ENCODE assay signal across 12 mouse cellular contexts in the genomic region with DNA sequence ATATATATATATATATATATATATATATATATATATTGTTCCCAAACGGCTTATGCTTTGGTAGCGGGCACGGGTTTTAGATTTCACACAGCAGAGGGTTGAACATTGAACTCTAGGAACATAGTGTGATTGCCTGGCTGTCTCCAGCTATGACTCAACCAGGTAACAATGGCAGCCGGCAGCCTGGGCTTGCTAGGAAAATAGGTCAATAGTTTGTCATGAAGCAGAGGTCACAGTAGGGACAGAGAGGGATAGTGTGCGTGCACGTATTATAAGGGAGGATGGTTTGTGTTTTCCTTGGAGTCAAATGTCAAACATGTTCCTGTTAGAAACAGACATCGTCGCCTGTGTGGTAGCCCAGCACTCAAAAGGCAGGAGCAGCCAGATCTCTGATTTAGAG.
DNase-seq lines count a peak whose midpoint lies in the region; ATAC-seq lines count a peak whose summit lies in the region.
"Had no signal": no experiment of that assay in that cellular context is flagged by ENCODE, and none has a peak within 500 bp of the region (broad histone marks: within the 10 kb centered on the region; RNA-seq: fewer than 3 reads in every experiment).

No protein-coding gene starts in this region.

- peaks cover 4 to 9% of the 10 kb centered on the region in 2 experiments; a peak in 3 of 4 replicates for H3K4me1 ChIP-seq in heart, embryonic 14.5 days (ENCODE audit: control insufficient read depth in 2 of 2, insufficient read depth in 2 of 2, low read length in 2 of 2)
- H3K4me1 ChIP-seq in liver, embryonic 13.5 days (replicated peaks), result peaks cover 38% of the 10 kb centered on the region
- H3K4me1 ChIP-seq: embryonic facial prominence, embryonic 15.5 days had no signal

- no peak for DNase-seq in heart, adult 11 months
- peak; percentile 7 for DNase-seq in NIH3T3 (ENCODE audit: low read depth)
- DNase-seq in embryo, embryonic 10.5 days (ENCODE audit: low spot score), result peak; percentile 53
- no peak for DNase-seq in liver, embryonic 13.5 days
- DNase-seq in layer of hippocampus, postnatal 36 days, result no peak
- DNase-seq in ovary, postnatal 10 days (ENCODE audit: low spot score), result no peak
- DNase-seq in thymus, postnatal 25 days, result no peak
- DNase-seq: right cerebral cortex, postnatal 25 days had no signal

- H3K27ac ChIP-seq in heart, embryonic 14.5 days (replicated peaks in 1 of 2; ENCODE audit: control insufficient read depth in 1 of 2, insufficient read depth in 1 of 2, low read depth in 2 of 2, low read length in 2 of 2), result peak overlapping the region in 1 of 2 experiments; percentile 29; a peak in 2 of 4 replicates
- 0 out of 2 replicates have a peak overlapping the region, but pooled peaks have one; percentile 45 for H3K27ac ChIP-seq in liver, embryonic 13.5 days
- H3K27ac ChIP-seq: embryonic facial prominence, embryonic 15.5 days; layer of hippocampus, adult 2 months had no signal

- no peaks in the 10 kb centered on the region for H3K27me3 ChIP-seq in heart, embryonic 14.5 days (ENCODE audit: control insufficient read depth, insufficient read depth, low read length)
- no peaks in the 10 kb centered on the region for H3K27me3 ChIP-seq in liver, embryonic 13.5 days
- H3K27me3 ChIP-seq: CH12.LX; embryonic facial prominence, embryonic 15.5 days had no signal

- H3K4me3 ChIP-seq in heart, embryonic 14.5 days (ENCODE audit: control insufficient read depth in 1 of 2, insufficient read depth in 1 of 2, low read depth in 1 of 2, low read length in 2 of 2), result no peak overlapping the region
- H3K4me3 ChIP-seq in liver, embryonic 13.5 days (replicated peaks), result no peak overlapping the region
- H3K4me3 ChIP-seq: embryonic facial prominence, embryonic 15.5 days; layer of hippocampus, adult 2 months had no signal

- no peak for ATAC-seq in heart, embryonic 14.5 days (ENCODE audit: insufficient number of reproducible peaks, insufficient read depth, low FRiP score, low read depth)
- ATAC-seq in liver, embryonic 13.5 days (ENCODE audit: low read depth), result no peak

- WGBS in heart, embryonic 14.5 days, result 24% methylated on average over 8 of the region's 8 CpGs
- WGBS in liver, embryonic 13.5 days (ENCODE audit: insufficient replicate concordance), result 60% methylated on average over 8 of the region's 8 CpGs

- 0 out of 2 replicates have a peak overlapping the region, but pooled peaks have one; percentile 18 for H3K4me2 ChIP-seq in heart, embryonic 14.5 days (ENCODE audit: low read length)
- H3K4me2 ChIP-seq in liver, embryonic 13.5 days, result no peak overlapping the region
- H3K4me2 ChIP-seq: embryonic facial prominence, embryonic 15.5 days had no signal

- no peaks in the 10 kb centered on the region for H3K36me3 ChIP-seq in heart, embryonic 14.5 days (ENCODE audit: control insufficient read depth, insufficient read depth, low read length)
- H3K36me3 ChIP-seq in liver, embryonic 13.5 days, result no peaks in the 10 kb centered on the region
- H3K36me3 ChIP-seq: embryonic facial prominence, embryonic 15.5 days had no signal

- H3K9me3 ChIP-seq in heart, embryonic 14.5 days (ENCODE audit: control insufficient read depth, low read length), result 0 out of 2 replicates have a peak, but pooled peaks cover 2% of the 10 kb centered on the region
- H3K9me3 ChIP-seq in liver, embryonic 13.5 days (replicated peaks), result no peaks in the 10 kb centered on the region
- H3K9me3 ChIP-seq: embryonic facial prominence, embryonic 15.5 days had no signal

- no peak overlapping the region for H3K9ac ChIP-seq in heart, embryonic 14.5 days (ENCODE audit: low read length)
- H3K9ac ChIP-seq in liver, embryonic 13.5 days, result no peak overlapping the region
- H3K9ac ChIP-seq: embryonic facial prominence, embryonic 15.5 days had no signal

Comparison
In these comparisons a context has a peak if more than half of its experiments do, and no peak if none do; other contexts are left out.
1. DNase-seq: peak in NIH3T3 (single experiment) and embryo, embryonic 10.5 days (single experiment); none in heart, adult 11 months (single experiment), liver, embryonic 13.5 days (single experiment), layer of hippocampus, postnatal 36 days (0 of 2), ovary, postnatal 10 days (single experiment) and thymus, postnatal 25 days (single experiment).